Mouse (Mus musculus) E14TG2a.4 (cell line): ENCODE data around the gene Irf2.

ENCODE experiments used
- CTCF ChIP-seq: conservative IDR thresholded peaks from 2 replicates; pipeline ENCODE4 v1.5.1; 2014; ENCODE audit warnings: low read length
- NANOG ChIP-seq: IDR thresholded peaks from 2 replicates; pipeline ENCODE4 v1.6.1; 2014; ENCODE audit warnings: borderline replicate concordance, low read length, mixed read lengths
- POU5F1 ChIP-seq: IDR thresholded peaks from 2 replicates; pipeline ENCODE4 v1.6.1; 2014; ENCODE audit warnings: low read length, borderline replicate concordance

DNA sequence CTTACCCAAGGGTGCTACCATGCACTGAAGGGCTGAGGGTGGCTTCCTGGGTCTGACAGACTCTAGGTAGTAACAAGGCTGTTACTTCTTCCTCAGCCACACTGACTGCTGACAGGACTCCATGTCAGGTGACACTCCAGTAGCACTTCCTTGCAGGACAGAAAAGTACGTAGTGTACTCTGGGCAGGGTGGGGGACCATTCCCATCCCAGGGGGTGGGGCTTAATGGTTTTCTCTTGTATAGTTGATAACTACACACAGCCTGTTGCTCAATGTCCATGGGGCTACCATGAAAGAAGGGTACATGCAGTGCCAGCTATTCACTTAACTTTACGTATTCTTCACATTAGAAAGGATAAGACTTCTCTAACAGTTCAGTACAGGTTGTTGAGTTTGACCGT lies 157.2 kb downstream of the Irf2 start:
- TF ChIP-seq CTCF, result no peak
- no peak for TF ChIP-seq NANOG
- no peak for TF ChIP-seq POU5F1
